Mouse (Mus musculus): ENCODE results near the gene Col24a1. TPM values are rescaled to one million over a fixed set of nuclear protein-coding genes. Genes with fewer than 3 reads are reported as not detected.

Gene Col24a1
- total and polyA plus RNA-seq, 2 experiments, result 0.05 to 0.28 TPM

DNA sequence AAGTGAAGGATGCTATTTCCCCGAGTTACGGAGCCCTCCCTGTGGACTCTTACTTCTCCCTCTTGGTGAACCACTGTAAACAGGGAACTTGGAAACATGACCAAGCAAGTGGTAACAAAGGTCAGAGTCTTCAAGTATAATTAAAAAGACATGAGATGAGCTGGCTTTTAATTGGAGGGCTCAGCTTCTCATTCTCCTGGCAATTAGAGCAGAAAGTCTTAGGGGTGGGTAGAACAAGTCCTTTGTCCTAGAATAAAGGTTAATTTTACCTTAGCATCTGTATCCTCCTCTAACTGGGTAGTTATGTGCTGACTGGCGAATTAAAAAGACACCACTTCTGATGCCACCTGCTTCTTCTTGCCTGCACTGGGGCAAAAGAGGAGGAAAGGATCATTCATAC lies 199.1 kb downstream of the Col24a1 start:
- WGBS, result 73% methylated on average over 3 of the region's 3 CpGs
- no peak overlapping the region for H3K9ac ChIP-seq (ENCODE audit: low read depth, low read length)
- TF ChIP-seq POLR2A (IDR thresholded peaks at IDR 0.05; ENCODE audit: extremely low read depth, insufficient read depth, low read length) (no peak), CTCF (IDR thresholded peaks at IDR 0.05; ENCODE audit: low read depth, low read length) (no peak)

DNA sequence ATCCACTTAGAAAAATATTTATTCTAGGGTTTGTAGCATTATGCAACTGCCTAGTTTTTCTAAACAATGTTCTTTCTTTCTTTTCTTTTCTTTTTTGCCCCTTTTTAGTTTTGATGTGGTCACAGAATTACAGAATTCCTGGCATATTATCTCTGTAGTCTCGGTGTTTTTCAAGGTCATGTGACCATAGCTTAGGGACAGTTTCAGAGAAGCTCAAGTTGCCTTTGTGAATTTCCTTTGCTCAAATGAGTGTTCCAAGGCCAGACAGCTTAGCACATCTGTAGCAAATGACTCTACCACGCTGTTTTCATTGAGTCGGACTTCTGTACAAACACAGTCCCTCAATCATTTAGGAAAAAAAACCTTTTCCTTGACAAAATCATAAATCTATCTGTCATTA lies 205.9 kb downstream of the Col24a1 start:
- no peaks in the 10 kb centered on the region for H3K27me3 ChIP-seq (ENCODE audit: control insufficient read depth, insufficient read depth, low read length)
- no peak for DNase-seq (ENCODE audit: extremely low read depth, low read depth, low spot score)
- H3K36me3 ChIP-seq (ENCODE audit: control insufficient read depth, insufficient read depth, low read length), result no peaks in the 10 kb centered on the region
- TF ChIP-seq POLR2A (IDR thresholded peaks at IDR 0.05; ENCODE audit: extremely low read depth, insufficient read depth, low read length), result no peak
- TF ChIP-seq CTCF (IDR thresholded peaks at IDR 0.05; ENCODE audit: low read depth, low read length), result no peak
- no peaks in the 10 kb centered on the region for H3K4me1 ChIP-seq (ENCODE audit: control insufficient read depth, insufficient read depth, low read length)
- H3K4me3 ChIP-seq (ENCODE audit: insufficient read depth, low read depth, low read length), result no peak overlapping the region
- H3K79me2 ChIP-seq (ENCODE audit: control insufficient read depth, insufficient read depth, low read length), result no peaks in the 10 kb centered on the region
- H3K9ac ChIP-seq (ENCODE audit: low read depth, low read length), result no peak overlapping the region
- WGBS, result 69% methylated on average over 3 of the region's 3 CpGs
- no peak overlapping the region for H3K27ac ChIP-seq (replicated peaks; ENCODE audit: insufficient read depth, low read depth, low read length)

More for the DNA sequence above, 199.1 kb downstream of the Col24a1 start:
- Histone ChIP-seq H3K36me3 (ENCODE audit: control insufficient read depth, insufficient read depth, low read length) (no peaks in the 10 kb centered on the region), H3K4me3 (ENCODE audit: insufficient read depth, low read depth, low read length) (no peak overlapping the region), H3K79me2 (ENCODE audit: control insufficient read depth, insufficient read depth, low read length) (no peaks in the 10 kb centered on the region), H3K27ac (replicated peaks; ENCODE audit: insufficient read depth, low read depth, low read length) (no peak overlapping the region), H3K4me1 (ENCODE audit: control insufficient read depth, insufficient read depth, low read length) (no peaks in the 10 kb centered on the region), H3K27me3 (ENCODE audit: control insufficient read depth, insufficient read depth, low read length) (no peaks in the 10 kb centered on the region)
- DNase-seq (ENCODE audit: extremely low read depth, low read depth, low spot score), result no peak

DNA sequence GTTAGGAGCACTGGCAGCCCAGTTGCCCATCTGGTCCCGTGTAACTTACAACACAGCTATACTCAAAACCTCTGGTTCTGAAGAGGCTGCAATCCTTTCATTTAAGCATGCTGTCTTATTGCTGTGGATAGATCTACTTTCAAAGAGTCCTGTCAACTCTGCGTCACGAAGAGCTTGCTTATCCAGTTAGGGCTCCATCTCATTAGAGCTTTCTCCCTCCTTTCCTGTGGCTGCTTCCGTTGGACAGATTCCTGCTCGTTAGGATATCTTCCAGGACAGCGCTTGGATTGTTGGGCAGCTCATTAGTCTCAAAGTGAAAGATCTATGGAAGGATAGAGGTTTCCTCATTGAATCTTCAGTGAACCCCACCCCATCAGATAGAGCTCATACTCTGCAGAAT lies 206.6 kb downstream of the Col24a1 start:
- TF ChIP-seq POLR2A (IDR thresholded peaks at IDR 0.05; ENCODE audit: extremely low read depth, insufficient read depth, low read length) (no peak), CTCF (IDR thresholded peaks at IDR 0.05; ENCODE audit: low read depth, low read length) (no peak)
- no peaks in the 10 kb centered on the region for H3K36me3 ChIP-seq (ENCODE audit: control insufficient read depth, insufficient read depth, low read length)
- no peaks in the 10 kb centered on the region for H3K79me2 ChIP-seq (ENCODE audit: control insufficient read depth, insufficient read depth, low read length)
- no peak overlapping the region for H3K27ac ChIP-seq (replicated peaks; ENCODE audit: insufficient read depth, low read depth, low read length)
- peak; percentile 10 for DNase-seq (ENCODE audit: extremely low read depth, low read depth, low spot score)
- no peak overlapping the region for H3K9ac ChIP-seq (ENCODE audit: low read depth, low read length)
- H3K4me1 ChIP-seq (ENCODE audit: control insufficient read depth, insufficient read depth, low read length), result no peaks in the 10 kb centered on the region
- no peak overlapping the region for H3K4me3 ChIP-seq (ENCODE audit: insufficient read depth, low read depth, low read length)
- 83% methylated on average over 6 of the region's 6 CpGs for WGBS
- H3K27me3 ChIP-seq (ENCODE audit: control insufficient read depth, insufficient read depth, low read length), result no peaks in the 10 kb centered on the region

DNA sequence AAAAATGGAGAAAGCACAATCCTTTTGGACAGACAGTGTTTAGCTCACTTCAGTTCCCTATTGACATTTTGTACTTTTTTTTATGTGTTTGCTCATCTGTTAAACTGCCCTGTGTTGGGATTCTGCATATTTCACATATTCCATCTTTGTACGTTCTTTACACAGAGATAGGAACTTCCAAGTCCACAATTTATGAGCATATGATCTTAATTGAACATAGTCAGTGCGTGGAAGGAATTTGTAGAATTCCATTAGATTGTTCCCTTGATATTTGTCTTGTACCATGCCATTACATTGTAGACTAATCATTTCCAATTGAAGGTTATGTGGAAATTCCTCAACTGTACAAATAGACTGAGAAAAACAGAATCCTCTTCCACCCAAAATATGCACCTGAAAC lies 212.6 kb downstream of the Col24a1 start:
- TF ChIP-seq CTCF (IDR thresholded peaks at IDR 0.05; ENCODE audit: low read depth, low read length) (no peak), POLR2A (IDR thresholded peaks at IDR 0.05; ENCODE audit: extremely low read depth, insufficient read depth, low read length) (no peak)
- Histone ChIP-seq H3K36me3 (ENCODE audit: control insufficient read depth, insufficient read depth, low read length) (no peaks in the 10 kb centered on the region), H3K9ac (ENCODE audit: low read depth, low read length) (no peak overlapping the region), H3K27me3 (ENCODE audit: control insufficient read depth, insufficient read depth, low read length) (no peaks in the 10 kb centered on the region), H3K27ac (replicated peaks; ENCODE audit: insufficient read depth, low read depth, low read length) (no peak overlapping the region), H3K4me3 (ENCODE audit: insufficient read depth, low read depth, low read length) (no peak overlapping the region), H3K79me2 (ENCODE audit: control insufficient read depth, insufficient read depth, low read length) (no peaks in the 10 kb centered on the region), H3K4me1 (ENCODE audit: control insufficient read depth, insufficient read depth, low read length) (no peaks in the 10 kb centered on the region)
- 81% methylated on average over 2 of the region's 2 CpGs for WGBS
- no peak for DNase-seq (ENCODE audit: extremely low read depth, low read depth, low spot score)

DNA sequence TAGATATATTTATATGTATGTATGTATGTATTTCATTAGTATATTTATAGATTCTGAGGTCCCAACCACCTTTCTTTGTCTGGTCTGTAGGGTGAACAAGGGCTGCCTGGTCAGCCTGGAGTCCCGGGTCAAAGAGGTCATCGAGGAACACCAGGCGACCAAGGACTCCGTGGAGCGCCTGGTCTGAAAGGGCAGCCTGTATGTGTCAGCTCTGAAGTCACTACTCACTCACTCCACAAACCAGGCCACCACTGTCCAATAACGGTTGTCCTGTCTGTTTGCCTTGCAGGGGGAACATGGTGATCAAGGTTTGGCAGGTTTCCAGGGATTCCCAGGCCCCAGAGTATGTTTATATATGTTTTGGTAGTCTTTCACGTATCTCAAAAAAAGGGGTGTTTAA lies 216.3 kb downstream of the Col24a1 start:
- Histone ChIP-seq H3K4me1 (ENCODE audit: control insufficient read depth, insufficient read depth, low read length) (no peaks in the 10 kb centered on the region), H3K9ac (ENCODE audit: low read depth, low read length) (no peak overlapping the region), H3K36me3 (ENCODE audit: control insufficient read depth, insufficient read depth, low read length) (no peaks in the 10 kb centered on the region), H3K79me2 (ENCODE audit: control insufficient read depth, insufficient read depth, low read length) (no peaks in the 10 kb centered on the region), H3K27me3 (ENCODE audit: control insufficient read depth, insufficient read depth, low read length) (no peaks in the 10 kb centered on the region), H3K27ac (replicated peaks; ENCODE audit: insufficient read depth, low read depth, low read length) (no peak overlapping the region), H3K4me3 (ENCODE audit: insufficient read depth, low read depth, low read length) (no peak overlapping the region)
- TF ChIP-seq CTCF (IDR thresholded peaks at IDR 0.05; ENCODE audit: low read depth, low read length) (no peak), POLR2A (IDR thresholded peaks at IDR 0.05; ENCODE audit: extremely low read depth, insufficient read depth, low read length) (no peak)
- DNase-seq (ENCODE audit: extremely low read depth, low read depth, low spot score), result no peak
- WGBS, result 38% methylated on average over 7 of the region's 7 CpGs

DNA sequence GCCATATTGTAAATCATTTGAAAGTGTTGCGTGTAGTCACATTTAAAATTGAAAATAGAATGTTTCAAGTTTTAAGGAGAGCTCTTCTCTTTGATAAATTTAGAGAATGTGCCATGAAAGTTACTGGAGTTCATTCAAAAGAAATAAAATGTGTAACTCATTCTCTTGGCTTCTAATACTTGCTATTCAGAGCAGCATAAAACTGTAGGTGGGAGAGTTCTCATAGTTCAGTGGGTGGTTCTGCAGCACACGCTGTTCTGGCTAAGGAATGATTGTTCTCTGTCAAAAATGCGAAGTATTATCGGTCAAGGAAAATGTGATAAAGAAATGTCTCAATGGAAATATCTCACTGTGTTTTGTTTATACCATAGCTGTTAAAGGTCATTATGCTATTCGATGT lies 221.9 kb downstream of the Col24a1 start:
- TF ChIP-seq POLR2A (IDR thresholded peaks at IDR 0.05; ENCODE audit: extremely low read depth, insufficient read depth, low read length) (no peak), CTCF (IDR thresholded peaks at IDR 0.05; ENCODE audit: low read depth, low read length) (no peak)
- H3K27ac ChIP-seq (replicated peaks; ENCODE audit: insufficient read depth, low read depth, low read length), result no peak overlapping the region
- no peaks in the 10 kb centered on the region for H3K27me3 ChIP-seq (ENCODE audit: control insufficient read depth, insufficient read depth, low read length)
- no peaks in the 10 kb centered on the region for H3K4me1 ChIP-seq (ENCODE audit: control insufficient read depth, insufficient read depth, low read length)
- no peaks in the 10 kb centered on the region for H3K36me3 ChIP-seq (ENCODE audit: control insufficient read depth, insufficient read depth, low read length)
- WGBS, result 84% methylated on average over 5 of the region's 5 CpGs
- no peak for DNase-seq (ENCODE audit: extremely low read depth, low read depth, low spot score)
- H3K4me3 ChIP-seq (ENCODE audit: insufficient read depth, low read depth, low read length), result no peak overlapping the region
- H3K79me2 ChIP-seq (ENCODE audit: control insufficient read depth, insufficient read depth, low read length), result no peaks in the 10 kb centered on the region
- H3K9ac ChIP-seq (ENCODE audit: low read depth, low read length), result no peak overlapping the region

Data from liver, adult 2 months (tissue).